Mouse (Mus musculus): ENCODE results near the gene Col4a4.

The Col4a4 gene

GRCm38 (mm10) chr1:82586713-82587399 is at the start of gene Col4a4, which contains the start of gene Col4a3:
Col4a4 (minus strand) TSS chr1:82586849.
Col4a3 (plus strand) TSS chr1:82586921.
- no peak for DNase-seq (ENCODE audit: low spot score in 2 of 2)

- DNase-seq (ENCODE audit: low spot score in 2 of 2), result no peak
Observed at GRCm38 (mm10) chr1:82636321-82636720, 49.7 kb upstream of the Col4a4 start.

GRCm38 (mm10) chr1:82635254-82635620 is 48.6 kb upstream of the Col4a4 start:
- DNase-seq (ENCODE audit: low spot score in 2 of 2), result no peak

- peak in 1 of 2 experiments; percentile 4 for DNase-seq (ENCODE audit: low spot score in 2 of 2)
Observed at GRCm38 (mm10) chr1:82634545-82635253, 48.0 kb upstream of the Col4a4 start.

- no peak for DNase-seq (ENCODE audit: low spot score in 2 of 2)
Observed at GRCm38 (mm10) chr1:82631169-82631792, 44.6 kb upstream of the Col4a4 start.

- DNase-seq (ENCODE audit: low spot score in 2 of 2), result no peak
Observed at GRCm38 (mm10) chr1:82629495-82629894, 42.8 kb upstream of the Col4a4 start.

GRCm38 (mm10) chr1:82627652-82628051 is 41.0 kb upstream of the Col4a4 start:
- no peak for DNase-seq (ENCODE audit: low spot score in 2 of 2)

GRCm38 (mm10) chr1:82625474-82625873 is 38.8 kb upstream of the Col4a4 start:
- no peak for DNase-seq (ENCODE audit: low spot score in 2 of 2)

GRCm38 (mm10) chr1:82624934-82625333 is 38.3 kb upstream of the Col4a4 start:
- DNase-seq (ENCODE audit: low spot score in 2 of 2), result no peak

- no peak for DNase-seq (ENCODE audit: low spot score in 2 of 2)
Observed at GRCm38 (mm10) chr1:82619981-82620380, 33.3 kb upstream of the Col4a4 start.

GRCm38 (mm10) chr1:82618592-82618991 is 31.9 kb upstream of the Col4a4 start:
- no peak for DNase-seq (ENCODE audit: low spot score in 2 of 2)

- no peak for DNase-seq (ENCODE audit: low spot score in 2 of 2)
Observed at GRCm38 (mm10) chr1:82618001-82618400, 31.4 kb upstream of the Col4a4 start.

- no peak for DNase-seq (ENCODE audit: low spot score in 2 of 2)
Observed at GRCm38 (mm10) chr1:82612061-82612660, 25.5 kb upstream of the Col4a4 start.

- DNase-seq (ENCODE audit: low spot score in 2 of 2), result no peak
Observed at GRCm38 (mm10) chr1:82608646-82609262, 22.1 kb upstream of the Col4a4 start.

GRCm38 (mm10) chr1:82605856-82606255 is 19.2 kb upstream of the Col4a4 start:
- DNase-seq (ENCODE audit: low spot score in 2 of 2), result no peak

- no peak for DNase-seq (ENCODE audit: low spot score in 2 of 2)
Observed at GRCm38 (mm10) chr1:82605347-82605746, 18.7 kb upstream of the Col4a4 start.

GRCm38 (mm10) chr1:82603198-82603950 is 16.7 kb upstream of the Col4a4 start:
- no peak for DNase-seq (ENCODE audit: low spot score in 2 of 2)

- no peak for DNase-seq (ENCODE audit: low spot score in 2 of 2)
Observed at GRCm38 (mm10) chr1:82596864-82597596, 10.4 kb upstream of the Col4a4 start.

GRCm38 (mm10) chr1:82590266-82590665 is 3.6 kb upstream of the Col4a4 start:
- no peak for DNase-seq (ENCODE audit: low spot score in 2 of 2)

GRCm38 (mm10) chr1:82585981-82586380 is 668 bp downstream of the Col4a4 start:
- DNase-seq (ENCODE audit: low spot score in 2 of 2), result no peak
